Mouse (Mus musculus) limb, embryonic 10.5 days (tissue): ENCODE measurements around the gene Mutyh. TPM values are rescaled to one million over a fixed set of nuclear protein-coding genes. Genes with fewer than 3 reads are reported as not detected.

Experiments used
- DNase-seq: peaks from one replicate; pipeline ENCODE4 v3.0.0-alpha.2; 2017; ENCODE audit warnings: low spot score
- H3K27ac ChIP-seq: fragments of 300-500 bp; sonication (generic); 2 replicates; pipeline ENCODE4 v1.5.1; 2016; ENCODE audit warnings: mild to moderate bottlenecking
- H3K27me3 ChIP-seq: fragments of 300-500 bp; sonication (generic); 2 replicates; pipeline ENCODE4 v1.6.1; 2016; ENCODE audit warnings: low read depth, mild to moderate bottlenecking; ENCODE audit not compliant: poor library complexity, severe bottlenecking
- H3K36me3 ChIP-seq: fragments of 300-500 bp; sonication (generic); 2 replicates; pipeline ENCODE4 v1.6.1; 2016; ENCODE audit warnings: mild to moderate bottlenecking, moderate library complexity
- H3K4me1 ChIP-seq: fragments of 300-500 bp; sonication (generic); 2 replicates; pipeline ENCODE4 v1.6.1; 2016
- H3K4me3 ChIP-seq: fragments of 300-500 bp; sonication (generic); 2 replicates; pipeline ENCODE4 v1.5.1; 2016; ENCODE audit warnings: mild to moderate bottlenecking, moderate library complexity
- H3K9me3 ChIP-seq: fragments of 300-500 bp; sonication (generic); replicated peaks from 2 replicates; pipeline ENCODE4 v1.6.1; 2016; ENCODE audit warnings: mild to moderate bottlenecking
- WGBS: fragments of 180-500 bp; shearing (Covaris S2); methylation state at CpG from one replicate; pipeline ENCODE4 v1.1.7; 2016; 5-methylcytosine and 5-hydroxymethylcytosine counted together
- polyA plus RNA-seq: library from polyadenylated mRNA; unstranded; fragments of >200 nt; fragmentation: Nextera tagmentation; extraction: Ambion mirVana; gene quantifications from 2 replicates; pipeline ENCODE4 v1.2.1, GENCODE M21; 2016

Gene Mutyh
- polyA plus RNA-seq, 1 experiment from 2014 or later, result 33.0 TPM

DNA sequence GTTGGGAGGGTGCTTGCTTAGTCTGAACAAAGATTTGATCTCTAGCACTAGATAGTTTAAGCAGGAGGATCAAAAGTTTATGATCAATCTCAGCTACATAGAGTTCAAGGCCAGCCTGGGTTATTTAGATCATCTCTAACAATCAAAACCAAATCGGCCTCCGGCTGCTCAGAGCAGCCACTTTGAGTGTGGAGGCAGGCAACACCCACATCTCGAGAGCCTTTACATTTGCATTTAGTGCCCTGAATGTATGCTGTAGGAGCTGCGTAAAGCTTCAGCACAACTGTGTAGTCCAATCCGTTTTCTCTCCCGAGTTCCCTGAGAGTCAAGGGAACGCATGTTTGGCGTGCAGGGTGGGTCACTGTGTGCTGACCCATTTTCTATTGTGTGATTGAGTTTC lies 15.1 kb upstream of the Mutyh start:
- Histone ChIP-seq H3K36me3 (no peaks in the 10 kb centered on the region), H3K9me3 (no peaks in the 10 kb centered on the region), H3K27me3 (no peaks in the 10 kb centered on the region), H3K4me1 (peaks cover 3% of the 10 kb centered on the region; the same call in 1 of the 2 replicates), H3K27ac (no peak overlapping the region), H3K4me3 (no peak overlapping the region)
- DNase-seq, result no peak
- 87% methylated on average over 8 of the region's 8 CpGs for WGBS

- no peak for DNase-seq
- H3K27me3 ChIP-seq, result no peaks in the 10 kb centered on the region
- H3K4me1 ChIP-seq, result no peaks in the 10 kb centered on the region
- no peaks in the 10 kb centered on the region for H3K36me3 ChIP-seq
- no peaks in the 10 kb centered on the region for H3K9me3 ChIP-seq
- 87% methylated on average over 2 of the region's 2 CpGs for WGBS
- no peak overlapping the region for H3K27ac ChIP-seq
- no peak overlapping the region for H3K4me3 ChIP-seq
These were observed 13.2 kb upstream of the Mutyh start for GRCm38 (mm10) chr4:116794273-116794672.

GRCm38 (mm10) chr4:116796442-116797110 lies 10.9 kb upstream of the Mutyh start:
- no peaks in the 10 kb centered on the region for H3K9me3 ChIP-seq
- no peak for DNase-seq
- 80% methylated on average over 1 of the region's 1 CpGs for WGBS
- H3K4me3 ChIP-seq, result no peak overlapping the region
- H3K27ac ChIP-seq, result no peak overlapping the region
- no peaks in the 10 kb centered on the region for H3K27me3 ChIP-seq
- no peaks in the 10 kb centered on the region for H3K4me1 ChIP-seq
- peaks cover 6% of the 10 kb centered on the region for H3K36me3 ChIP-seq

DNA sequence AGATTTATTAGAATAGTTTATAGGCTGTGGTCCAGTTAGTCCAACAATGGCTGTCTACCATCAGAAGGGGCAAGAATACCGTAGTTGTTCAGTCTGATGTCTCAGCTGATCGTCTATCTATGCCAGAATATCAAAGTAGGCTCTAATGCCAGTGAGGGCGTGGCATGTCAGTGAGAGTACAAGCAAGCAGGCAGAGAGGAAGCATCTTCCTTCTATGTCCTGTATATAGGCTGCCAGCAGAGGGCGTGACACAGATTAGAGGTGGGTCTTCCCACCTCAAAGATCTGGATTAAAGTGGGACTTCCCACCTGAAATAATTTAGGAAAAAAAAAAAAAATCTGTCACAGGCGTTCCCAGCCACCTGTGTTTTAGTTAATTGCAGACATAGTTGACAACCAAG lies 7.6 kb upstream of the Mutyh start:
- Histone ChIP-seq H3K27me3 (no peaks in the 10 kb centered on the region), H3K4me1 (no peaks in the 10 kb centered on the region), H3K27ac (no peak overlapping the region), H3K9me3 (no peaks in the 10 kb centered on the region), H3K4me3 (no peak overlapping the region), H3K36me3 (peaks cover 39% of the 10 kb centered on the region)
- WGBS, result 46% methylated on average over 5 of the region's 5 CpGs
- DNase-seq, result no peak

GRCm38 (mm10) chr4:116811012-116811411 lies 3.5 kb downstream of the Mutyh start:
- Histone ChIP-seq H3K4me3 (no peak overlapping the region), H3K36me3 (peaks cover 38% of the 10 kb centered on the region), H3K9me3 (no peaks in the 10 kb centered on the region), H3K4me1 (peaks cover 9% of the 10 kb centered on the region), H3K27ac (no peak overlapping the region), H3K27me3 (no peaks in the 10 kb centered on the region)
- no peak for DNase-seq
- 84% methylated on average over 3 of the region's 3 CpGs for WGBS

DNA sequence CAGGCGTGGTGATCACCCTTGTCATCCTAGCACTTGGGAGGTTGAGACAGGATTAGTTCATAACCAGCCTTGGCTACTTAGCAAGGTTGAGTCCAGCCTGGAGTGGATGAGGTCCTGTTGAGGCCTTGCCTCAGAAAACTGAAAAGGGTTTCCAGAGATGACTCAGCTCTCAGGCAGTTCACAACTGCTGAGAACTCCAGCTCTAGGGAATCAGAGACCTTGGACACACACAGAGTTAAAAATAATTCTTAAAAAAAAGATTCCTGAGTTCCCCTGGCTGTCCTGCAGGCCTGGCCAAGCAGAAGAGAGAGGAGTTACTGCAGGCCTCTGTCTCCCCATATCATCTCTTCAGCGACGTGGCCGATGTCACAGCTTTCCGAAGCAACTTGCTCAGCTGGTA lies 7.8 kb downstream of the Mutyh start:
- no peak overlapping the region for H3K27ac ChIP-seq
- H3K36me3 ChIP-seq, result peaks cover 65% of the 10 kb centered on the region
- H3K4me1 ChIP-seq, result peaks cover 4% of the 10 kb centered on the region
- no peaks in the 10 kb centered on the region for H3K9me3 ChIP-seq
- DNase-seq, result no peak
- peaks cover 15% of the 10 kb centered on the region for H3K27me3 ChIP-seq
- WGBS, result 84% methylated on average over 5 of the region's 5 CpGs
- H3K4me3 ChIP-seq, result no peak overlapping the region

DNA sequence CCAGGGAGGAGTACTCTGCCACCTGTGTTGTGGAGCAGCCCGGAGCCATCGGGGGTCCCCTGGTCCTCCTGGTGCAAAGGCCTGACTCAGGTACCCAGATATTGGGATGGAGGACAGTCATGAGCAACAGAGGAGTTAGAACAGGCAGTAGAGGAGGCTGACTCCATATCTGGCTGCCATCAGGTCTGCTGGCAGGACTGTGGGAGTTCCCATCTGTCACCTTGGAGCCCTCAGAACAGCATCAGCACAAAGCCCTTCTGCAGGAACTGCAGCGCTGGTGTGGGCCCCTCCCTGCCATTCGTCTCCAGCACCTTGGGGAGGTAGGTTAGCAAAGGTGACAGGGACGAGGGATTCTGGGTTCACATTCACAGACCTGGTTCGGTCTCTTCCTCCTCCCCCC lies 10.0 kb downstream of the Mutyh start:
- DNase-seq, result no peak
- Histone ChIP-seq H3K4me1 (peaks cover 17% of the 10 kb centered on the region), H3K27ac (no peak overlapping the region), H3K27me3 (peaks cover 27% of the 10 kb centered on the region), H3K9me3 (no peaks in the 10 kb centered on the region), H3K36me3 (peaks cover 51% of the 10 kb centered on the region), H3K4me3 (no peak overlapping the region)
- 91% methylated on average over 6 of the region's 6 CpGs for WGBS

DNA sequence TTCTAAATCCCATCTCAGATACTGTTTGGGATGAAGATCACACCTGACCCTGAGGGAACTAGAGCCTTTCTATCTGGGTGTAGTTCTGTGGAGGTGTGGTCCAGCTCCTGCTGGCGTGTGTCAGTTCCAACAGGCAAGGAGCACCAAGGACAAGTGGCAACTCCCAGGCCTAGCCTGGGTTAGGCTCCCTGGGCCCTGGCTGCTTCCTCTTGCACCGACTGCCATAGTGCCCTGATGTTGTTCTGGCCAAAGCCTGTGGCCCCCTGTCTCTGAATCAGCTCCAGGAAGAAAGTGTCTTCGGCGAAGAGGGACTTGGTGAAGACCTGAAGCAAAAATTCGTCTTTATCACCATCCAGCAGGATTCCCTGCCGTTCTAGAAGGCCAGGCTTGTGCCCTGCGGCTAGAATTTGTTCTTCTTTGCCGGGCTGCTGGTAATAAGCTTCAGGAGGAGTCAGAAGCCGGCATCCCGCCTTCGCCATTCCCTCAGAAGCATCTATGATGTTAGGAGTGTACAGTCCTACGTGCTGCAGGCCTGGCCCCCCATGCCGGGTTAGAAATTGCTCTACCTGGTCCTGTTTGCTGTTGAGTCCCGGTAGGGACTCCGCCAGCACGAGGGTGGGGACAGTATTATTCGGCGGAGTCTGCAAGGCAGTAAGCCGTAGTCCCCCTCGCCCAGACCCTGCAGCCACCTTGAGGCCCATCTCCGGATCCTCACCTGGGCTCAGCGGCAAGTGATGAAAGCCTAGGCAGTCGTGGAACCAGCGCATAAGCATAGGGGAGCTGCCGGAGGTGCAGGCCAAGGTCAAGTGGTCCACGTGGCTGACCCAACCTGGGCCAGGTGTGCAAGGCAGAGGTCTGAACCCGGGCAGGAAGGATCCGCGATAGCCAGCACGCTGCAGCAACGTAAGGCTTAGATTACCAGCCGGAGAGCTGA lies 12.7 kb downstream of the Mutyh start:
- peak; percentile 36 for DNase-seq

DNA sequence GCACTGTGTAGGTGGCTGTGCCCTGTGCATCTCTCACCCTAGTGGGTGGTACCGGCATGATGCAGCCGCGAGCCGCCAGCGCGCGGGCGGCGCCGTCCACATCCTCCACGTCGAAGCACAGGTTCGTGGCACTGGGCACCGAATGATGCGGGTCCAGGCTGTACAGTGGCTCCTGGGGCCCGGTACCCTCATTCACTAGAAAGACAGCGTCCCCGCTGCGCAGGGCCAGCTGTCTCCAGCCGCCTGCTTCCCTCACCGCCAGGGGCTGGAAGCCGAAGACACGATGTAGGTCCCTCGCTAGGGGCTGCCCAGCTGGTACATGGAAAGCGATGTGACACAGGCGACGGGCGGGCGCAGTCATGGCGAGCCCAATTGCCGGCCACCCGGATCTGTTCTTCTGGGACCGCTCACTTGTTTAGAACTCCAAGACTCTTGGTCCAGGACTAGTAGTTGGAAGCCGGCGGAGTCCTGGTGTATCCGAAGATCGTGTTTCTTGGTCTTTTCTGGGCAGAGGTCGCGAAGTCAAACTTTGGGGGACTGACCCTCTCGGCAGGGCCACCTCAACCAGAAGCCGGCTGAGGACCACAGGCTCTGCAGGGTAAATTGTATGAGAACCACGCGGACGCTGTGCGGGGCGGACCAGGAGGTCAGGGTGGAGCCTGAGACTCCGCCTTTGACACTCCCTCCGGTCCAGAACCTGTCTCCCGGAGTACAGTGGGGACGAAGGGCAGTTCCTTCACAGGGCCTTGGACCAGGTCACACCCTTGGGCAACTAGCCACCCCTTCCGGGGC lies 13.6 kb downstream of the Mutyh start:
- no peaks in the 10 kb centered on the region for H3K9me3 ChIP-seq
- under 1% methylated on average over 51 of the region's 51 CpGs for whole genome bisulfite sequencing
- peak overlapping the region; percentile 59 for H3K4me3 ChIP-seq
- H3K4me1 ChIP-seq, result peaks cover 31% of the 10 kb centered on the region
- peaks cover 27% of the 10 kb centered on the region for H3K27me3 ChIP-seq
- peak overlapping the region; percentile 78 for H3K27ac ChIP-seq
- H3K36me3 ChIP-seq, result peaks cover 27% of the 10 kb centered on the region
- DNase-seq, result peak; percentile 83

More for the DNA sequence above, 12.7 kb downstream of the Mutyh start:
- Histone ChIP-seq H3K36me3 (peaks cover 35% of the 10 kb centered on the region), H3K27me3 (peaks cover 27% of the 10 kb centered on the region), H3K4me3 (peak overlapping the region; percentile 59), H3K4me1 (peaks cover 29% of the 10 kb centered on the region), H3K27ac (peak overlapping the region; percentile 78; the same call in 1 of the 2 replicates), H3K9me3 (no peaks in the 10 kb centered on the region)
- 21% methylated on average over 32 of the region's 32 CpGs for WGBS

DNA sequence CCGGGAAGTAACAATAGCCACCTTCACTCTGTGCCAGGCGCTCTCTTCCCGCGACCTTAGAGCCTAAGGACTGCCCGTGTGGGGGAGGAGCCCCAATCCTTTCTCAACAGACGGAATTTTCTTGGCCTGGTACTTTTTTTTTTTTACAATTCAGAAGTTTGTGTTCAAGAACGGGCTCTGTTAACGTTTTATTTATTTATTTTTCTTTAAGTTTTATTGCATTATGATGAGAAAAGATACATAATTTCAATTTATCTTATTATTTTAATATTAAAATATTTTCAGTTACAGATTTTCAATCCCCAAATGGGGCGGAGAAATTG lies 14.1 kb downstream of the Mutyh start, which contains the start of gene Hpdl:
Gene Hpdl (minus strand): TSS at position 14 of the 323 bp plus-strand sequence.
- peaks cover 22% of the 10 kb centered on the region for H3K36me3 ChIP-seq
- DNase-seq, result no peak
- peaks cover 27% of the 10 kb centered on the region for H3K27me3 ChIP-seq
- H3K9me3 ChIP-seq, result no peaks in the 10 kb centered on the region
- peak within 1 kb of the TSS; percentile 59 for H3K4me3 ChIP-seq
- 14% methylated on average over 9 of the region's 9 CpGs for WGBS
- H3K27ac ChIP-seq, result peak within 1 kb of the TSS; percentile 78
- peaks cover 31% of the 10 kb centered on the region for H3K4me1 ChIP-seq

DNA sequence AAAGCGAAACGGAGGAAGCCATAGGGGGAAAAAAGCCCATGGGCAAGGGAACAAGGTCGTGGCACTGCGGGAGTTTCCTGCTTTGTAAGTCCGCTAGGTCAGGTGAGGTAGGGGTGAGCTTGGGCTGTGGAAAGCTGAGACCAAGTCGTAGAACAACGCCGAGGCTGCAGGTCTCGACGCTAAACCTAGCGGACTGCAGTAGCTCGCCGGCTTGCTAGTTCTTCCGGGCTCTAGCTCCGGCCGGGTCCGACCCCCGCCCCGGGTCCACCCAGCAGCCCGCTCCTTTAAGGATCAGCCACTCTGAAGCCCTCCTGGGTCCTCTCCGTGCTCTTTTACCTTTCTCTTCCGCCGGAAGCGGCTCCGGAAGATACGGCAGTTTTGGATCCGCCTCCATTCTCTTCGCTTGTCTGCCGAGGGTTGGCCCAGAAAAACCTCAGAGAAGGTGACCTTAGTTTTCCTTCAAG lies 17.1 kb downstream of the Mutyh start:
- DNase-seq, result peak; percentile 81
- H3K27me3 ChIP-seq, result peaks cover 19% of the 10 kb centered on the region
- H3K36me3 ChIP-seq, result no peaks in the 10 kb centered on the region
- 1% methylated on average over 29 of the region's 29 CpGs for WGBS
- peaks cover 32% of the 10 kb centered on the region for H3K4me1 ChIP-seq
- H3K9me3 ChIP-seq, result no peaks in the 10 kb centered on the region
- H3K4me3 ChIP-seq, result peak overlapping the region; percentile 61
- peak overlapping the region; percentile 90 for H3K27ac ChIP-seq

- Histone ChIP-seq H3K36me3 (no peaks in the 10 kb centered on the region), H3K9me3 (no peaks in the 10 kb centered on the region), H3K27me3 (no peaks in the 10 kb centered on the region), H3K27ac (no peak overlapping the region), H3K4me1 (peaks cover 22% of the 10 kb centered on the region), H3K4me3 (no peak overlapping the region)
- 3% methylated on average over 4 of the region's 4 CpGs for WGBS
- no peak for DNase-seq
These were observed 20.3 kb downstream of the Mutyh start for GRCm38 (mm10) chr4:116827819-116828218.
